Mouse (Mus musculus): Measurements from ENCODE around the gene Bcas2.

GRCm38 (mm10) chr3:103172615-103173014 lies 1.2 kb downstream of the Bcas2 start:
- TF ChIP-seq CTCF (IDR thresholded peaks at IDR 0.05; ENCODE audit: control insufficient read depth, insufficient read depth, insufficient replicate concordance, low read depth, low read length): no peak
- TF ChIP-seq POLR2A (IDR thresholded peaks at IDR 0.05; ENCODE audit: control insufficient read depth, low read depth, low read length): no peak

Measured in testis, adult 2 months (tissue).